Mouse (Mus musculus): ENCODE measurements at regions not wholly inside any gene's neighbourhood (a gene's known extent, or its start where the extent isn't known, plus 50 kb on each side); places are given as distances from the start of the nearest gene placed in this dataset.

DNA sequence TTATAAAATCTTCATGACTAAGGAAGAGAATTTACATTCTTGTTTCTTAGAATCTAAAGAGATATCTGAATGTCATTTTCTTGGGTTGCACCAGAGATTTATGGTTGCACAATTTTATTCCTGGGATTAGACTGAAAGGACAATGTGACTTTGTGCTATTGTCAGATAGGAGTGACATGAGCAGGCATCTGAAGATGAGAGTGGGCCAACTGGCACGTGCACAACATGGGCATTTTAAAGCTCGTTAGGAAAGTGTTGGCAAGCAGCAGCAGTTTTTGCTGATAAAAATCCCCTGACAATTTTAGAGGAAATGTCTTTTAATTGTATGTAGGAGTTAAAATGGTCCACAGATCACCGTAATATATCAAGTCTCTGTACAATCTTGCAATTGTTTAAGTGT is 178.9 kb upstream of the Tecrl start:
- DNase-seq (ENCODE audit: low spot score in 2 of 2) = no peak

GRCm38 (mm10) chr5:83518661-83519060 is 163.7 kb upstream of the Tecrl start:
- no peak for DNase-seq (ENCODE audit: low spot score in 2 of 2)

GRCm38 (mm10) chr5:83484135-83484534 is 129.1 kb upstream of the Tecrl start:
- no peak for DNase-seq (ENCODE audit: low spot score in 2 of 2)

DNA sequence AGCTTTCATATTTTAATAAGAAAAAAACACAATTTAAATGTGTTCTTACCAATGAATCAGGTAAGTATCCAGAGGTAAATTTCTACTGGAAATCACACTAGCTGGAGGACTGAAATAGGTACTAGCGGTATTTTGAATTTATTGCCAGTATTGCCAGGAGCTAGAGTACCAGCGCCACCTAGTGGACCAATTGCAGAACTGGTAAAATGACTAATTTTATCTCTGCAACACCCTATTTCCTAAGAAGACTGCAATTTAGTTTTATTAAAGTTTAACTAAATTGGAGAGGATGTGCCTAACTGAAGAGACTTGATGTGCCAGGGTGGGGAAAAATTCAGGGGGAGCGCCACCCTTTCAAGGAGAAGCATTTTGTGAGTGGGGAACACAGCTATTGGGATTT is 85.3 kb upstream of the Tecrl start:
- DNase-seq (ENCODE audit: low spot score in 2 of 2) = peak; percentile 13 to 25

DNA sequence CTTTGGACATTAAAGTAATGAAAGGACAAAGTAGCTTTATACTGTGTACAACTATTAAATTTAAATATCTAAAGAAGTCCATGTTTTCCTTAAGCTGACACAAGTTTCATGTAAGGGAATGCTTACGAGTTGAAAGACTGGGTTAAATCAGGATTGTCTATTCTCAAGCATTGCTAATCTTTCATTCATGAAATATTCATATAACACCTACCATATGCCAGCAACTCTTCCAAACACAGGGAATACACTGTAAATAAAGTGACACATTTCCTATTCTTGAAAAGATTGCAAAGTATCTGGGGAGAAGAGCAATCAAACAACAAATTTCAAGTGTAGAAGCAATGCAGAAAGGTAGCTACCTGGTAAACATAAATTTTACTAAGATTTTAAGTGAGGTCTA is 81.5 kb upstream of the Tecrl start:
- DNase-seq (ENCODE audit: low spot score in 2 of 2) = no peak

DNA sequence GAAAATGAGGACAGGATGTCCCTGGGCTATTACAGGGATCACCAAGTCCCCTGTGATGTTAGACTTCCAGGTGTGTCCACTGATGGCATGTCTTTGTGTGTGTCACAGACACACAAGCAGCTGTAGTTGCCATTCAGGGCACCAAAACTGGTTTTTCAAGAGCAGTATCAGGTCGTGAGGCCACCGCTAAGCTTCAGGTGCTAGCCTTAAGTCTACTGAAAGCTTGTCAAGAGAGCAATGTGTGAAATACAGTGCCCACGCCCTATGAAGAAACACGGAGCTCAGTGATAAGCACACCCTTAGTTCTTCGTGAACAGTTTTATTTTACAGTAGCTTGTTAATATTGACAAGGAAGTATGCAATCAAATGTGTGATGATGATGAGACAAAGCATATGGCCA is 66.7 kb upstream of the Tecrl start:
- DNase-seq (ENCODE audit: low spot score in 2 of 2) = no peak

DNA sequence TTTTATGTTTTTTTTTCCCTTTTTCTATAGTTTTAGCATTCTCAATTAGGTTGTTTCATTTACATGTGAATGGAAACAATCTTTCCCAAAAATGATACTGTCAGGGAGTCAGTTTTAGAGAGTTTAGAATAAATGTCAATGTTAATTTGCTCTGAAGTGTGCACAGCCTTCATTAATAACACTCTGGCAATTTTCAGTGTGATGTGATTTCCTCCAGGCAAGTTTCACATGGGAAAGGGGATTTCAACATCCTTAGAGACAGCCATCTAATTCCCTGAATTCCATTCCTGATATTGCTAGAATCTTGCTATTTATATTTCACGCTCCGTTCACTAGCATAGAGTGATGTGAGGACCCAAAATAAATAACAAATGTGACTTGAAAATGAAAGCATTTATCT is 55.2 kb upstream of the Tecrl start:
- DNase-seq (ENCODE audit: low spot score in 2 of 2) = no peak

GRCm38 (mm10) chr5:83405266-83405954 is 50.4 kb upstream of the Tecrl start:
- DNase-seq (ENCODE audit: low spot score in 2 of 2) = no peak

Small RNA genes lying in the stretch of these regions (microRNA-seq; reads per million reads assigned to microRNA genes)
- gene Gm44303 (ENCODE audit: borderline number of aligned reads in 2 of 2) = 0 reads per million in 2 experiments
